11 mouse cellular contexts compared by ENCODE assay signal in genomic region chr17:33844196-33844595, GRCm38 (mm10). TPM values are rescaled to one million over a fixed set of nuclear protein-coding genes. Genes with fewer than 3 reads are reported as not detected.
DNase-seq lines count a peak whose midpoint lies in the region; ATAC-seq and TF ChIP-seq lines count a peak whose summit lies in the region.
"Had no signal": no experiment of that assay in that cellular context is flagged by ENCODE, and none has a peak within 500 bp of the region (broad histone marks: within the 10 kb centered on the region; RNA-seq: fewer than 3 reads in every experiment).

No protein-coding gene starts in this region.

- DNase-seq in layer of hippocampus, adult 2 months (ENCODE audit: low spot score in 2 of 2): no peak
- DNase-seq in layer of hippocampus, postnatal 10 days (ENCODE audit: low spot score in 2 of 2): no peak
- DNase-seq in midbrain, postnatal 0 days (ENCODE audit: low spot score): no peak
- DNase-seq in adrenal gland, adult 2 months: no peak
- DNase-seq in heart, postnatal 14 days: no peak
- no peak for DNase-seq in frontal cortex, adult 2 months (ENCODE audit: extremely low spot score in 1 of 2, low spot score in 1 of 2)
- DNase-seq: kidney, adult 9 months had no signal

- peak overlapping the region; percentile 72; the same call in 1 of the 2 replicates for H3K4me3 ChIP-seq in layer of hippocampus, adult 2 months
- peak overlapping the region; percentile 99; the same call in 1 of the 2 replicates for H3K4me3 ChIP-seq in embryonic facial prominence, embryonic 15.5 days (replicated peaks)
- H3K4me3 ChIP-seq in hindbrain, embryonic 16.5 days (ENCODE audit: low read length): peak overlapping the region; percentile 91
- H3K4me3 ChIP-seq in midbrain, postnatal 0 days (ENCODE audit: low read depth, low read length): peak overlapping the region; percentile 85

- no peak overlapping the region; the same call in 1 of the 2 replicates for H3K27ac ChIP-seq in layer of hippocampus, adult 2 months
- no peak overlapping the region for H3K27ac ChIP-seq in embryonic facial prominence, embryonic 15.5 days (replicated peaks)
- H3K27ac ChIP-seq in hindbrain, embryonic 16.5 days (ENCODE audit: low read depth, low read length): no peak overlapping the region
- no peak overlapping the region for H3K27ac ChIP-seq in midbrain, postnatal 0 days (ENCODE audit: low read depth, low read length)

- H3K36me3 ChIP-seq in embryonic facial prominence, embryonic 15.5 days: peaks cover 22% of the 10 kb centered on the region
- H3K36me3 ChIP-seq in hindbrain, embryonic 16.5 days (ENCODE audit: control insufficient read depth, insufficient read depth, low read length): peaks cover 7% of the 10 kb centered on the region; the same call in 1 of the 2 replicates
- peaks cover 15% of the 10 kb centered on the region for H3K36me3 ChIP-seq in midbrain, postnatal 0 days (ENCODE audit: insufficient read depth, low read length)

- 70% methylated on average over 1 of the region's 1 CpGs for whole genome bisulfite sequencing in embryonic facial prominence, embryonic 15.5 days
- WGBS in hindbrain, embryonic 16.5 days: 82% methylated on average over 1 of the region's 1 CpGs
- 80% methylated on average over 1 of the region's 1 CpGs for WGBS in midbrain, postnatal 0 days

- H3K27me3 ChIP-seq in embryonic facial prominence, embryonic 15.5 days: no peaks in the 10 kb centered on the region
- no peaks in the 10 kb centered on the region for H3K27me3 ChIP-seq in hindbrain, embryonic 16.5 days (replicated peaks; ENCODE audit: control insufficient read depth, insufficient read depth, low read length)
- H3K27me3 ChIP-seq in midbrain, postnatal 0 days (ENCODE audit: insufficient read depth, low read length): no peaks in the 10 kb centered on the region

- H3K9ac ChIP-seq in embryonic facial prominence, embryonic 15.5 days: peak overlapping the region; percentile 65; the same call in 1 of the 2 replicates
- no peak overlapping the region for H3K9ac ChIP-seq in hindbrain, embryonic 16.5 days (ENCODE audit: low read depth, low read length)
- 0 out of 2 replicates have a peak overlapping the region, but pooled peaks have one; percentile 77 for H3K9ac ChIP-seq in midbrain, postnatal 0 days (replicated peaks; ENCODE audit: low read length, poor library complexity, severe bottlenecking)

- TF ChIP-seq CTCF in layer of hippocampus, adult 2 months (conservative IDR thresholded peaks at IDR 0.05): no peak
- TF ChIP-seq CTCF in midbrain, postnatal 0 days (IDR thresholded peaks at IDR 0.05): no peak

- peaks cover 11% of the 10 kb centered on the region for H3K4me1 ChIP-seq in embryonic facial prominence, embryonic 15.5 days
- H3K4me1 ChIP-seq in hindbrain, embryonic 16.5 days (ENCODE audit: control insufficient read depth, insufficient read depth, low read depth, low read length): peaks cover 12% of the 10 kb centered on the region
- H3K4me1 ChIP-seq in midbrain, postnatal 0 days (ENCODE audit: insufficient read depth, low read length): peaks cover 8% of the 10 kb centered on the region

- H3K9me3 ChIP-seq in embryonic facial prominence, embryonic 15.5 days (replicated peaks): no peaks in the 10 kb centered on the region
- no peaks in the 10 kb centered on the region for H3K9me3 ChIP-seq in hindbrain, embryonic 16.5 days (ENCODE audit: control insufficient read depth, low read length)
- no peaks in the 10 kb centered on the region for H3K9me3 ChIP-seq in midbrain, postnatal 0 days (ENCODE audit: low read length)
- H3K9me3 ChIP-seq: G1E had no signal

- no peak for ATAC-seq in embryonic facial prominence, embryonic 15.5 days (ENCODE audit: insufficient number of reproducible peaks, low FRiP score, low TSS enrichment, low read depth)
- no peak for ATAC-seq in hindbrain, embryonic 16.5 days
- ATAC-seq in midbrain, postnatal 0 days (ENCODE audit: low FRiP score): no peak

- intact Hi-C loops in heart, postnatal 14 days (cut with DNase I): no loop called here

- no peak overlapping the region for H3K4me2 ChIP-seq in embryonic facial prominence, embryonic 15.5 days (replicated peaks)
- peak overlapping the region; percentile 97 for H3K4me2 ChIP-seq in hindbrain, embryonic 16.5 days (ENCODE audit: low read length)
- peak overlapping the region; percentile 81 for H3K4me2 ChIP-seq in midbrain, postnatal 0 days (ENCODE audit: low read depth, low read length, poor library complexity, severe bottlenecking)

RNA-seq across cellular contexts. Expression of gene Cd320, which starts 1.3 kb away (rescaled TPM):
- 10 to 100 TPM; 22.6 to 25.0 TPM for total RNA-seq in layer of hippocampus, adult 2 months (2021)
- 10 to 100 TPM; 25.1 to 27.1 TPM for total RNA-seq in layer of hippocampus, postnatal 10 days (2021)
- polyA plus RNA-seq in embryonic facial prominence, embryonic 15.5 days (2015; fragmentation: Nextera tagmentation; extraction: Ambion mirVana): 57.3 and 59.6 TPM in 2 replicates
- polyA plus RNA-seq in hindbrain, embryonic 16.5 days (2015; fragmentation: Nextera tagmentation; extraction: Ambion mirVana): 55.7 and 59.8 TPM in 2 replicates
- total RNA-seq in midbrain, postnatal 0 days (2014; rRNA removed): 24.4 and 26.7 TPM in 2 replicates
- polyA plus RNA-seq in midbrain, postnatal 0 days (2015; fragmentation: Nextera tagmentation; extraction: Ambion mirVana): 46.8 and 50.0 TPM in 2 replicates
- 10 to 100 TPM; 34.2 to 42.8 TPM for total RNA-seq in adrenal gland, adult 2 months (2021)
- 85.2 and 99.1 TPM in 2 replicates for polyA plus RNA-seq in adrenal gland, adult 2 months (2012; rRNA removed)
- total RNA-seq in heart, postnatal 14 days (2021): 10 to 100 TPM; 25.0 to 26.6 TPM
- polyA plus RNA-seq in frontal cortex, adult 2 months (2012; rRNA removed): 30.1 and 31.8 TPM in 2 replicates

RNA-seq across cellular contexts. Expression of gene Ndufa7, which starts 19.8 kb away (rescaled TPM):
- total RNA-seq in layer of hippocampus, adult 2 months (2021): 100 to 1,000 TPM; 207 to 208 TPM
- total RNA-seq in layer of hippocampus, postnatal 10 days (2021): 100 to 1,000 TPM; 244 to 245 TPM
- 432 and 453 TPM in 2 replicates for polyA plus RNA-seq in embryonic facial prominence, embryonic 15.5 days (2015; fragmentation: Nextera tagmentation; extraction: Ambion mirVana)
- 464 and 517 TPM in 2 replicates for polyA plus RNA-seq in hindbrain, embryonic 16.5 days (2015; fragmentation: Nextera tagmentation; extraction: Ambion mirVana)
- 211 and 345 TPM in 2 replicates for total RNA-seq in midbrain, postnatal 0 days (2014; rRNA removed)
- 501 and 560 TPM in 2 replicates for polyA plus RNA-seq in midbrain, postnatal 0 days (2015; fragmentation: Nextera tagmentation; extraction: Ambion mirVana)
- total RNA-seq in adrenal gland, adult 2 months (2021): 100 to 1,000 TPM; 507 to 539 TPM
- 556 and 578 TPM in 2 replicates for polyA plus RNA-seq in adrenal gland, adult 2 months (2012; rRNA removed)
- 100 to 1,000 TPM; 544 to 555 TPM for total RNA-seq in heart, postnatal 14 days (2021)
- 316 and 318 TPM in 2 replicates for polyA plus RNA-seq in frontal cortex, adult 2 months (2012; rRNA removed)

RNA-seq across cellular contexts. Expression of gene Rps28, which starts 19.8 kb away (rescaled TPM):
- 100 to 1,000 TPM; 723 to 770 TPM for total RNA-seq in layer of hippocampus, adult 2 months (2021)
- total RNA-seq in layer of hippocampus, postnatal 10 days (2021): 100 to 1,000 TPM; 919 to 984 TPM
- polyA plus RNA-seq in embryonic facial prominence, embryonic 15.5 days (2015; fragmentation: Nextera tagmentation; extraction: Ambion mirVana): 998 and 1,000 TPM in 2 replicates
- polyA plus RNA-seq in hindbrain, embryonic 16.5 days (2015; fragmentation: Nextera tagmentation; extraction: Ambion mirVana): 392 and 410 TPM in 2 replicates
- total RNA-seq in midbrain, postnatal 0 days (2014; rRNA removed): 348 and 379 TPM in 2 replicates
- polyA plus RNA-seq in midbrain, postnatal 0 days (2015; fragmentation: Nextera tagmentation; extraction: Ambion mirVana): 513 and 564 TPM in 2 replicates
- 1,000 to 10,000 TPM; 1,533 to 1,560 TPM for total RNA-seq in adrenal gland, adult 2 months (2021)
- polyA plus RNA-seq in adrenal gland, adult 2 months (2012; rRNA removed): 387 and 446 TPM in 2 replicates
- 100 to 1,000 TPM; 736 to 815 TPM for total RNA-seq in heart, postnatal 14 days (2021)
- 683 and 811 TPM in 2 replicates for polyA plus RNA-seq in frontal cortex, adult 2 months (2012; rRNA removed)

RNA-seq across cellular contexts. Expression of gene Gm7029, which starts 29.4 kb away (rescaled TPM):
- total RNA-seq in layer of hippocampus, adult 2 months (2021): not detected
- not detected for total RNA-seq in layer of hippocampus, postnatal 10 days (2021)
- not detected in 2 replicates for polyA plus RNA-seq in embryonic facial prominence, embryonic 15.5 days (2015; fragmentation: Nextera tagmentation; extraction: Ambion mirVana)
- not detected in 2 replicates for polyA plus RNA-seq in hindbrain, embryonic 16.5 days (2015; fragmentation: Nextera tagmentation; extraction: Ambion mirVana)
- total RNA-seq in midbrain, postnatal 0 days (2014; rRNA removed): not detected in 2 replicates
- not detected in 2 replicates for polyA plus RNA-seq in midbrain, postnatal 0 days (2015; fragmentation: Nextera tagmentation; extraction: Ambion mirVana)
- total RNA-seq in adrenal gland, adult 2 months (2021): not detected
- not detected in 2 replicates for polyA plus RNA-seq in adrenal gland, adult 2 months (2012; rRNA removed)
- not detected for total RNA-seq in heart, postnatal 14 days (2021)
- polyA plus RNA-seq in frontal cortex, adult 2 months (2012; rRNA removed): not detected in 2 replicates
- total RNA-seq: G1E had no signal
- polyA plus RNA-seq: brain, embryonic 14.5 days; G1E had no signal

RNA-seq across cellular contexts. Expression of gene Kank3, which starts 33.9 kb away (rescaled TPM):
- total RNA-seq in layer of hippocampus, adult 2 months (2021): 10 to 100 TPM; 35.2 to 40.6 TPM
- 10 to 100 TPM; 38.0 to 51.2 TPM for total RNA-seq in layer of hippocampus, postnatal 10 days (2021)
- 45.3 and 45.8 TPM in 2 replicates for polyA plus RNA-seq in embryonic facial prominence, embryonic 15.5 days (2015; fragmentation: Nextera tagmentation; extraction: Ambion mirVana)
- polyA plus RNA-seq in hindbrain, embryonic 16.5 days (2015; fragmentation: Nextera tagmentation; extraction: Ambion mirVana): 45.8 and 46.6 TPM in 2 replicates
- 19.8 and 38.4 TPM in 2 replicates for total RNA-seq in midbrain, postnatal 0 days (2014; rRNA removed)
- polyA plus RNA-seq in midbrain, postnatal 0 days (2015; fragmentation: Nextera tagmentation; extraction: Ambion mirVana): 46.2 and 50.0 TPM in 2 replicates
- total RNA-seq in adrenal gland, adult 2 months (2021): 10 to 100 TPM; 55.9 to 66.2 TPM
- 164 and 195 TPM in 2 replicates for polyA plus RNA-seq in adrenal gland, adult 2 months (2012; rRNA removed)
- total RNA-seq in heart, postnatal 14 days (2021): 100 to 1,000 TPM in 1 of 2 experiments, 10 to 100 TPM in 1; 96.9 to 104 TPM
- polyA plus RNA-seq in frontal cortex, adult 2 months (2012; rRNA removed): 171 and 180 TPM in 2 replicates
